Mouse (Mus musculus) kidney, adult 2 months (tissue): ENCODE measurements around the gene Spink2.

Source experiments
- CTCF ChIP-seq: fragments of 200-500 bp; conservative IDR thresholded peaks from 2 replicates; pipeline ENCODE4 v1.5.1; 2011; ENCODE audit warnings: low read depth, mild to moderate bottlenecking, control low read depth, low read length, moderate library complexity, mixed read lengths; ENCODE audit not compliant: insufficient read depth, insufficient read length
- POLR2A ChIP-seq: fragments of 200-500 bp; IDR thresholded peaks from one replicate; pipeline ENCODE4 v1.6.1; 2011; ENCODE audit warnings: low read depth, low read length, control low read depth

DNA sequence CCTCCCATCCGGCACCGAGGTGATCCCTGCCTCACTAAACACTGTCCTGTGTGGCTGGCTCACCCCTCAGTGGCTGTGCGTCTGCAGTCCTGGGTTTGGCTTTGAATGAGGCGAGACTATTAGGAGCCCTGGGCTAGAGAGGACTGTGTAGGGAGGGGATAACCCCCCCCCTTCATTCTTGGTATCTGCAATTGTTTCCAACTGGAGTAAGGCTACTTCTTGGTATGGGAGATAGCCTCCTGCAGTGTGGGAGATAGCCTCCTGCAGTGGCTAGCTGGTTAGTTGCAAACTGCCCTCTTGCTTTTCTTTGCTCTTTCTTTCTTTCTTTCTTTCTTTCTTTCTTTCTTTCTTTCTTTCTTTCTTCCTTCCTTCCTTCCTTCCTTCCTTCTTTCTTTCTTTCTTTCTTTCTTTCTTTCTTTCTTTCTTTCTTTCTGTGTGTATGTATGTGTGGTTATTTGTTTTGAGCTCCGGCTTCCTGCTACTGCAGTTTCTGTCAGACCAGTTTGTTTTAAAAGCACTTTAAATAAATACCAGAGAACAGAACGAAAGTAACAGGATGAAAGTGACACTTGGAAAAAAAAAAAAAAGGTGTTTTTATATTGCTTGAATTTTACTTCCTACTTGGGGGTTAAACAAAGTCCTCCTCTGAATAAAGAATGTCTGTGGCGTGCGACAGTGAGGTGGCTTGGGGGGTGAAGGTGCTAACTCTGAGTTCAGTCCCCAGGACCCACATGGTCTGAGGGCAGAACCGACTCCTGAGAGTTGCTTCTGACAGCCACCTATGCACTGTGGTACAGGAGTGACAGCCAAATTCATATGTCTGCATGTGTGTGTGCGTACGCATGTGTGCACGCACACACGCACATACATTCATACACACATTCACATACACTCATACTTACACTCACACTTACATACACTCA lies 45.3 kb downstream of the Spink2 start:
- no peak for TF ChIP-seq CTCF
- TF ChIP-seq POLR2A: no peak
